Mouse (Mus musculus) intestine, embryonic 15.5 days (tissue): ENCODE results near the gene Vmn1r63. TPM values are rescaled to one million over a fixed set of nuclear protein-coding genes. Genes with fewer than 3 reads are reported as not detected.
"Not testable (repeated sequence)": the region's sequence is repeated elsewhere in the genome, so short reads cannot be mapped to it uniquely, and the experiment has no call there.

ENCODE experiments used
- ATAC-seq: fragments of 200-750 bp; cut with Nextera tagmentation; 2 replicates; pipeline ENCODE4 v1.8.0; 2017; ENCODE audit warnings: moderate TSS enrichment, moderate library complexity
- H3K27ac ChIP-seq: fragments of 300-500 bp; sonication (generic); 2 replicates; pipeline ENCODE4 v1.5.1; 2015; ENCODE audit warnings: mild to moderate bottlenecking, inconsistent platforms
- H3K27me3 ChIP-seq: fragments of 300-500 bp; sonication (generic); replicated peaks from 2 replicates; pipeline ENCODE4 v1.6.1; 2015; ENCODE audit warnings: inconsistent platforms
- H3K36me3 ChIP-seq: fragments of 300-500 bp; sonication (generic); 2 replicates; pipeline ENCODE4 v1.6.1; 2015; ENCODE audit warnings: inconsistent platforms
- H3K4me1 ChIP-seq: fragments of 300-500 bp; sonication (generic); replicated peaks from 2 replicates; pipeline ENCODE4 v1.6.1; 2015; ENCODE audit warnings: inconsistent platforms
- H3K4me2 ChIP-seq: fragments of 300-500 bp; sonication (generic); replicated peaks from 2 replicates; pipeline ENCODE4 v1.6.1; 2015; ENCODE audit warnings: mild to moderate bottlenecking, inconsistent platforms
- H3K4me3 ChIP-seq: fragments of 300-500 bp; sonication (generic); replicated peaks from 2 replicates; pipeline ENCODE4 v1.5.1; 2015; ENCODE audit warnings: inconsistent platforms
- H3K9ac ChIP-seq: fragments of 300-500 bp; sonication (generic); 2 replicates; pipeline ENCODE4 v1.6.1; 2015; ENCODE audit warnings: inconsistent platforms
- H3K9me3 ChIP-seq: fragments of 300-500 bp; sonication (generic); 2 replicates; pipeline ENCODE4 v1.6.1; 2016; ENCODE audit warnings: inconsistent platforms
- WGBS: fragments of 180-500 bp; shearing (Covaris S2); methylation state at CpG from one replicate; pipeline ENCODE4 v1.1.7; 2015; 5-methylcytosine and 5-hydroxymethylcytosine counted together
- polyA plus RNA-seq: library from polyadenylated mRNA; unstranded; fragments of >200 nt; fragmentation: Nextera tagmentation; extraction: Ambion mirVana; gene quantifications from 2 replicates; pipeline ENCODE4 v1.2.1, GENCODE M21; 2015

Gene Vmn1r63
- not detected in 2 replicates for polyA plus RNA-seq

DNA sequence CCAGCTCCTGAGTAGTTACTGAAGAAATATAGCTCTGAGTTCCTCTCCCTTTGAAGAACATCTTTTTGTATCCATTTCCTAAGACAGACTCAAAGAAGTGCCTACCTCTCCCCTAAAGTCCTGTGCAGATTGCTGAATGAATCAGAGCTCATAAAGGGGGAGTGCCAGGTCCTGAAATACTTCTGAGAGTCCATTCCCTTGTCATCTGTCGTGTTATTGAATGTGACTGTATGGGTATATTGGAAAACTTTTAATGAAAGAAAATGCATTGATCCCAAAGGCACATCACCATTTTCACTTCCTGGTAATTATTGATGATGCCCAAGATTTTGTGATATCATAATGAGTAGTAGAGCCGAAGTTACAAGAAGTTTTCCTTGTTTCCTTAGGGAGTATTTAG, at the start of gene Vmn1r63:
TSS of gene Vmn1r63 (minus strand) at position 101 of the 400 bp plus-strand sequence.
- WGBS: no CpG with 5 or more reads among the region's 2 CpGs
- H3K27ac ChIP-seq, ATAC-seq, H3K4me2 ChIP-seq, H3K9ac ChIP-seq, H3K9me3 ChIP-seq, H3K36me3 ChIP-seq, H3K4me3 ChIP-seq, H3K4me1 ChIP-seq, H3K27me3 ChIP-seq: not testable (repeated sequence)

Other genes with a start within 250 kb of the Vmn1r63 start
- not detected in 2 replicates for gene Vmn1r61, start 192.2 kb downstream of the Vmn1r63 start, polyA plus RNA-seq
- gene Vmn1r62, start 131.8 kb downstream of the Vmn1r63 start, polyA plus RNA-seq: not detected in 2 replicates
- gene Vmn1r64, start 79.1 kb upstream of the Vmn1r63 start, polyA plus RNA-seq: not detected in 2 replicates
- gene Vmn1r65, start 205.6 kb upstream of the Vmn1r63 start, polyA plus RNA-seq: not detected in 2 replicates
- gene Nlrp4c, start 239.7 kb upstream of the Vmn1r63 start, polyA plus RNA-seq: not detected in 2 replicates